Mouse (Mus musculus): ENCODE measurements around the gene Fahd2a. TPM values are rescaled to one million over a fixed set of nuclear protein-coding genes. Genes with fewer than 3 reads are reported as not detected.

Fahd2a gene
- polyA plus RNA-seq (2012; rRNA removed) = 4.8 and 5.9 TPM in 2 replicates

DNA sequence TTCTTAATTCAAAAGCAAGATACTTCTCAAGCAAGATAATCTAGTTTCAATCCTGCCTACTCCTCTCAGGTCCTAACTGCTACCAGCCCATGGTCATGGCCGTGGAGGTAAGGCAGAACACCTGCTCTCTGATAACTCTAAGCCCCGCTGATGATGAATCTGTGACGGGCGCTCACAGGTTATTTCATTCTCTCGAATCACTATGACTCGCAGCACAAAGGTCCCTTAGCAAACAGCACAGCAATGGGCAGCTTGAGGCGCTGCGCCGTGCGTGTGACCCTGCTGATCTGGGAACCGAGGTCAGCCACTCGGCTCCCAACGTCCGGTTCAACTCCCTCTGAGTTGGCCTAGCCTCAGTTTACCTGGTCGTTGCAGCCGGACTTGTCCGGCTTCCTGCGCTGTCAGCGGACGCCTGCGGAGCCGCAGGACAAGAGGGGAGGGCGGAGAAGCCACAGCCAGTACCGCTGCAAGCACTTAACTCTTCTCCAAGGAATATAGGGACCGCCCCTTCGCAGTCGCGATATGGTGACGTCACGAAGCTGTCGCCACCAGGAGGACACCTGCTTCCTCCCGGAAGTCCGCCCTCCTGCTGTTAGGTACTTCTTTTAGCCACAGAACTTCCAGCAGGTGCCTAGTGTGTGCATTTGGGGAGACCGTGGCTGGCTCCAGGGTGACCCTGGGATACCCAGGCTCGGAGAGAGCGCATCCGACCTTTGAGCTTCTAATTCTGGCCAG is at the start of gene Fahd2a:
Fahd2a (minus strand) TSS at position 511 of the 735 bp plus-strand sequence.

DNA sequence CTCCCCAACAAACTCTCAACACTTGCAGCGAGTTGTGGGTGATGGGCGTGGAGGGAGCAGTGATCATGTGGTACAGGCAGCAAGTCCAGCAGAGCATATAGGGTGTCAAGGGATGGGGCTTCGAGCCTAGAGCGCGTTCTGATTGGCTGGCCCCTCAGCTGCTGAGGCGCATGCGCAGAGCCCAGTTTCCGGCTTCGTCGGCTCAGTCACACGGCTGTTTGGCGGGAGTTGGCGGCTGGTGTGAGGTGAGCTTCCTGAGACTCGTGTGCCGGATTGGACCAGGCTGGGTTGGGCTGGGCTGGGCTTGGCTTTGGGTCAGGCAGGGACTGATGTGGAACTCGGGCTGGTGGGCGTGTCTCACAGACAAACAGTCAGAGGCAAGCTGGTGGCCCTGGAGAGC is 19.4 kb downstream of the Fahd2a start, which contains the start of gene Gpat2:
Gpat2 (plus strand) TSS at position 223 of the 400 bp plus-strand sequence.

Other genes starting within 250 kb of the Fahd2a start
- gene 1810024B03Rik, start 236.3 kb downstream of the Fahd2a start, polyA plus RNA-seq (2012; rRNA removed) = 0.29 and 0.58 TPM in 2 replicates
- gene Snrnp200, start 236.2 kb downstream of the Fahd2a start, polyA plus RNA-seq (2012; rRNA removed) = 5.7 and 8.8 TPM in 2 replicates
- gene Ciao1, start 196.7 kb downstream of the Fahd2a start, polyA plus RNA-seq (2012; rRNA removed) = 19.1 and 19.5 TPM in 2 replicates
- 27.3 and 39.0 TPM in 2 replicates for gene Tmem127, start 196.7 kb downstream of the Fahd2a start, polyA plus RNA-seq (2012; rRNA removed)
- gene Stard7, start 174.3 kb downstream of the Fahd2a start, polyA plus RNA-seq (2012; rRNA removed) = 12.3 and 33.1 TPM in 2 replicates
- gene Dusp2, start 108.4 kb downstream of the Fahd2a start, polyA plus RNA-seq (2012; rRNA removed) = 1.4 and 1.9 TPM in 2 replicates
- gene Astl, start 105.9 kb downstream of the Fahd2a start, polyA plus RNA-seq (2012; rRNA removed) = not detected in 2 replicates
- 0.17 and 0.25 TPM in 2 replicates for gene Adra2b, start 81.4 kb downstream of the Fahd2a start, polyA plus RNA-seq (2012; rRNA removed)
- 0.14 and 0.42 TPM in 2 replicates for gene Gpat2, start 19.4 kb downstream of the Fahd2a start, polyA plus RNA-seq (2012; rRNA removed)
- gene Kcnip3, start 77.5 kb upstream of the Fahd2a start, polyA plus RNA-seq (2012; rRNA removed) = 0.74 and 1.1 TPM in 2 replicates
- gene Prom2, start 96.9 kb upstream of the Fahd2a start, polyA plus RNA-seq (2012; rRNA removed) = 20.2 and 23.6 TPM in 2 replicates
- gene Zfp661, start 142.5 kb upstream of the Fahd2a start, polyA plus RNA-seq (2012; rRNA removed) = 0.52 and 0.74 TPM in 2 replicates
- gene Mrps5, start 142.7 kb upstream of the Fahd2a start, polyA plus RNA-seq (2012; rRNA removed) = 20.0 and 21.9 TPM in 2 replicates
- 61.6 and 82.9 TPM in 2 replicates for gene Mal, start 212.1 kb upstream of the Fahd2a start, polyA plus RNA-seq (2012; rRNA removed)

Measured in stomach, adult 2 months (tissue).